Mouse (Mus musculus): Measurements from ENCODE around the gene Olfr1058.
"Not testable (repeated sequence)": the region's sequence is repeated elsewhere in the genome, so short reads cannot be mapped to it uniquely, and the experiment has no call there.

Gene Olfr1058

DNA sequence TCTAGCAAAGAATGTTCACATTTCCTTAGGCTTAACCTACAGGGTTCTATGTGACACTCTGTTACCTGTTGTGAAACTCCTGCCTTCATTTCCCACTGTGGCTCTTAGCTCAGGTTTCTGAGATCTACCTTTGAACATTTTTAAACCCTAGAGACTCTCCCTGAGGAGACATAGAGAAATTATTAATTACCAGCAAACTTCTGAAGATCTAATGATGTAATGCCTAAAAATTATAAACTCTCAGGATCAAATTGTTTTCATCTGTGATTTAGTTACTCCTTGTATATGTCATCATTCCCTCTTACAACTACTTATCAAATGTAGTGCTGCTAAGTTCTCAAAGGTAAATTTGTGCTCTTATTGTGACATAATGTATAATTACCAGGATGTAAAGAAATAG lies at the start of gene Olfr1058:
TSS of gene Olfr1058 (minus strand) at position 101 of the 400 bp plus-strand sequence.
- DNase-seq (ENCODE audit: low spot score) = not testable (repeated sequence)

GRCm38 (mm10) chr2:86428511-86428910 lies 40.1 kb upstream of the Olfr1058 start:
- not testable (repeated sequence) for DNase-seq (ENCODE audit: low spot score)

DNA sequence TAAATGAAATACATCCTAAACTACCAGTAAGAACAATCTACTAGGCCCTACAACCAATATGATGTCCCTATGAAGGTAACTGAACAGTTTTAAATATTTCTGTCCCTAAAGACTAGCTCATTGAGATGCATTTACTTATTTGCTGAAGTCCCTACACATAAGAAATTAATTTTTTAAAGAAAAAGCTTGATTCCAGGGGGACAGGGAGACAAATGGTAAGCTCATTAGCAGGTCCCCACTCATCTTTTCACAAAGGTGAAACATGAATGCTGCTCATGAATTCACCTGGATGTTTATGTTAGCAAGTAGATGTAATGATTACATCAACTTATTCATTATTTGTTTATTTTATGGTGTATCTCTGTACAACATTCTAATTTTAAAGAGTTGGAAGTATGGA lies 38.3 kb upstream of the Olfr1058 start, which contains the start of gene Olfr1062:
TSS of gene Olfr1062 (minus strand) at position 101 of the 400 bp plus-strand sequence.
- DNase-seq (ENCODE audit: low spot score) = not testable (repeated sequence)

DNA sequence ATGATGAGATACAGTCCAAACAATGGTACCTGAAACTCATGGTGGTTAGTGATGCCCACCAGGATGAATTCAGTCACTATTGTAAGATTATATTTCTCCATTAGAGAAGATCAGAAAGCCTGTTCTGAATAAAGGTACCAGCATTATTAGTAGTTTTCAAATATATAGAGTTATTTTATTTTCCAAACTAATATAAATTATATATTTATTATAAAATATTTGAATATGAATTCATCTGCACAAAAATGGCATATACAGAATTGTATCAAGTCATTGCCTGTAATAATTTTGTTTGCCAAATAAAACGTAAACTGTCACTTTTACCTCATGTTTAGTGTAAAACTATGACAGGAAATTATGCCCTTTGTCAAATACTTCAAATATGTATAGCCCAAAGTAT lies 25.6 kb upstream of the Olfr1058 start, which contains the start of gene Olfr1061:
TSS of gene Olfr1061 (minus strand) at position 101 of the 400 bp plus-strand sequence.
- no peak for DNase-seq (ENCODE audit: low spot score)

DNA sequence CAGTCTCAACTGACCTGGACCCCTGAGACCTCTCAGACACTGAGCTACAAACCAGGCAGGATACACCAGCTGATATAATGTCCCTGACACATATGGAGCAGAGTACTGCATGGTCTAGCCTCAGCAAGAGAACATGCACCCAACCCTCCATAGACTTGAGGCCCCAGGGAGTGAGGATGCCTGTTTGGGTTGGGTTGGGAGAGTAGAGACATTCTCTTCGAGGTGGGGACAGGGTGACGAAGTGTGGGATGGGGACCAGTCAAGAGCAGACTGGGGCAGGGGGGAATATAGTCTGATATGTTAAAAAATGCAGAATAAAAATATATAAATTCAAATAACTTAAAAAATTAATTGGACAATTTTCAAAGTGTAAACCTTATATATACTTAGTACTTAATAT lies 6.8 kb upstream of the Olfr1058 start:
- DNase-seq (ENCODE audit: low spot score) = no peak

DNA sequence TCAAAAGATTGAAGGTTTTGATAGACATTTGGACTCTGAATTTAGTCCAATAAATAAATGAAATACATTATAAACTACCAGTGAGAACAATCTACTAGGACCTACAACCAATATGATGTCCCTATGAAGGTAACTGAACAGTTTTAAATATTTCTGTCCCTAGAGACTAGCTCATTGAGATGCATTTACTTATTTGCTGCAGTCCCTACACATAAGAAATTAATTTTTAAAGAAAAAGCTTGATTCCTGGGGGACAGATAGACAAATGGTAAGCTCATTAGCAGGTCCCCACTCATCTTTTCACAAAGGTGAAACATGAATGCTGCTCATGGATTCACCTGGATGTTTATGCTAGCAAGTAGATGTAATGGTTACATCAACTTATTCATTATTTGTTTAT lies 10.1 kb downstream of the Olfr1058 start, which contains the start of gene Olfr1057:
TSS of gene Olfr1057 (minus strand) at position 101 of the 400 bp plus-strand sequence.
- no peak for DNase-seq (ENCODE audit: low spot score)

- not testable (repeated sequence) for DNase-seq (ENCODE audit: low spot score)
Measured at GRCm38 (mm10) chr2:86366342-86366741, 22.0 kb downstream of the Olfr1058 start.

DNA sequence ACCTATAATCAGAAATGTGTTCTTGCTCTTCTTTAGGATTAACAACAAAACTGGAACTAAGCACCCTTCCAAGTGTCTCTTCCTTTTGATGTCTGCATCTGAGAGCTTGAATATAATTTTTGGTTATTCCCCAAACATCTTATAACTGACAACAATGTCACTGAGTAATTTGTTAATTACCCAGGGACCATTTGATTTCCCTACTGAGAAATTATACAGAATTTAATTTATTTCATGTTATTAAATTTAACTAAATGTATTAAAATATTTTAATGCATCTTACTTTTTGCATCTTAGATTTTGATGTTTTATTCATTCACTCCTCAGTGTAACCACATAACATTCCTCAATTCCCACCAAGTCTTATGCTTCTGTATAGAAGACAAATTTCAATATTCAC lies 26.0 kb downstream of the Olfr1058 start, which contains the start of gene Olfr1056:
TSS of gene Olfr1056 (minus strand) at position 101 of the 400 bp plus-strand sequence.
- no peak for DNase-seq (ENCODE audit: low spot score)

DNA sequence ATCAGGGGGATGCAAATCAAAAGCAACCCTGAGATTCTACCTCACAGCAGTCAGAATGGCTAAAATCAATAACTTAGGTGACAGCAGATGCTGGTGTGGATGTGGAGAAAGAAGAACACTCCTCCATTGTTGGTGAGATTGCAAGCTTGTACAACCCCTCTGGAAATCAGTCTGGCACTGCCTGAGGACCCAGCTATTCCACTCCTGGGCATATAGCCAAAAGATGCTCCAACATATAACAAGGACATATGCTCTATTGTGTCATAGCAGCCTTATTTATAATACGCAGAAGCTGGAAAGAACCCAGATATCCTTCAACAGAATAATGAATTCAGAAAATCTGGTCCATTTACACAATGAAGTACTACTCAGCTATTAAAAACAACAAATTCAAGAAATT lies 36.6 kb downstream of the Olfr1058 start:
- DNase-seq (ENCODE audit: low spot score) = not testable (repeated sequence)

DNA sequence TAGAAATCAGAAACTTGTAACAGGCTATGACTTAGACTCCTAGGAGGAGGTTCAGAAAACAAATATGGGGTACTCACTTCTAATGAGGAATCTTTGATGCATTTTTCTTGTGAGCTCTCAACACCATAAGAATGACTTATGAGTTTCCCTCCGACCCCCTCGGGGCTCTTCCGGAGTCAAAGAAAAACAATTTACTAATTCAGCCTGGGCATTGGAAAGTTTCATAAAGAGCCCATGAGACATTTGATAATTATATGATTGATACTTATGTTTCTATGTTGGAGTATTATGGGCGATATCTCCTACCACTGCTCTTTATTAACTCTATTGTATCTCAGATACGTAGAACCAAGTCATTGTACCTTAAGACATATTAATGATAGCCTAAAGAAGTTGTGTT lies 38.2 kb downstream of the Olfr1058 start, which contains the start of gene Olfr1055:
TSS of gene Olfr1055 (minus strand) at position 101 of the 400 bp plus-strand sequence.
- DNase-seq (ENCODE audit: low spot score) = no peak

- DNase-seq (ENCODE audit: low spot score) = no peak
Measured at GRCm38 (mm10) chr2:86335333-86335732, 53.0 kb downstream of the Olfr1058 start, which contains the start of gene Olfr1054. TSS of gene Olfr1054 (minus strand) at chr2:86335433.

All from c-Kit-positive CD71-positive TER-119-positive erythroid progenitor cells, embryonic 14.5 days (primary cell).